Mouse (Mus musculus) lung, postnatal 0 days (tissue): Measurements from ENCODE around the gene Cgnl1. TPM values are rescaled to one million over a fixed set of nuclear protein-coding genes. Genes with fewer than 3 reads are reported as not detected.

Experiments used
- ATAC-seq: fragments of 200-750 bp; cut with Nextera tagmentation; 2 replicates; pipeline ENCODE4 v1.8.0; 2017; ENCODE audit warnings: moderate library complexity
- DNase-seq: peaks from one replicate; pipeline ENCODE4 v3.0.0-alpha.2; 2016; ENCODE audit warnings: low spot score
- H3K27ac ChIP-seq: fragments of 300-500 bp; sonication (generic); 2 replicates; pipeline ENCODE4 v1.5.1; 2014; ENCODE audit warnings: antibody characterized with exemption, mild to moderate bottlenecking, low read length, mixed read lengths
- H3K27me3 ChIP-seq: fragments of 300-500 bp; sonication (generic); replicated peaks from 2 replicates; pipeline ENCODE4 v1.6.1; 2014; ENCODE audit warnings: low read length, mixed read lengths; ENCODE audit not compliant: insufficient read depth
- H3K36me3 ChIP-seq: fragments of 300-500 bp; sonication (generic); 2 replicates; pipeline ENCODE4 v1.6.1; 2014; ENCODE audit warnings: low read length, mixed read lengths; ENCODE audit not compliant: insufficient read depth
- H3K4me1 ChIP-seq: fragments of 300-500 bp; sonication (generic); 2 replicates; pipeline ENCODE4 v1.6.1; 2014; ENCODE audit warnings: antibody characterized with exemption, low read depth, low read length, mixed read lengths; ENCODE audit not compliant: insufficient read depth
- H3K4me2 ChIP-seq: fragments of 300-500 bp; sonication (generic); replicated peaks from 2 replicates; pipeline ENCODE4 v1.6.1; 2014; ENCODE audit warnings: low read depth, mild to moderate bottlenecking, low read length, moderate library complexity, mixed read lengths
- H3K4me3 ChIP-seq: fragments of 300-500 bp; sonication (generic); 2 replicates; pipeline ENCODE4 v1.5.1; 2014; ENCODE audit warnings: low read depth, low read length
- H3K9ac ChIP-seq: fragments of 300-500 bp; sonication (generic); replicated peaks from 2 replicates; pipeline ENCODE4 v1.6.1; 2014; ENCODE audit warnings: low read depth, mild to moderate bottlenecking
- H3K9me3 ChIP-seq: fragments of 300-500 bp; sonication (generic); 2 replicates; pipeline ENCODE4 v1.6.1; 2016; ENCODE audit warnings: low read length, mixed read lengths
- CTCF ChIP-seq: IDR thresholded peaks from 2 replicates; pipeline ENCODE4 v1.5.1; 2016; ENCODE audit warnings: antibody characterized with exemption, mild to moderate bottlenecking
- EP300 ChIP-seq: IDR thresholded peaks from 2 replicates; pipeline ENCODE4 v1.6.1; 2016; ENCODE audit warnings: antibody characterized with exemption, mild to moderate bottlenecking, control low read depth
- WGBS: fragments of 180-500 bp; shearing (Covaris S2); extraction: QIAGEN DNeasy Blood & Tissue Kit; methylation state at CpG from one replicate; pipeline ENCODE4 v1.1.7; 2014; 5-methylcytosine and 5-hydroxymethylcytosine counted together
- polyA plus RNA-seq: library from polyadenylated mRNA; unstranded; fragments of >200 nt; fragmentation: Nextera tagmentation; extraction: Ambion mirVana; gene quantifications from 2 replicates; pipeline ENCODE4 v1.2.1, GENCODE M21; 2015

Gene Cgnl1
- polyA plus RNA-seq, 1 experiment from 2014 or later, result 26.1 TPM

GRCm38 (mm10) chr9:71753981-71754380 is 17.4 kb downstream of the Cgnl1 start:
- no peaks in the 10 kb centered on the region for H3K27me3 ChIP-seq
- H3K27ac ChIP-seq, result no peak overlapping the region
- 48% methylated on average over 4 of the region's 4 CpGs for WGBS
- ATAC-seq, result peak; percentile 30; the same call in 1 of the 2 replicates
- no peak overlapping the region for H3K4me2 ChIP-seq
- H3K36me3 ChIP-seq, result no peaks in the 10 kb centered on the region
- H3K9ac ChIP-seq, result no peak overlapping the region
- H3K4me3 ChIP-seq, result no peak overlapping the region
- no peak for DNase-seq
- TF ChIP-seq EP300 (no peak), CTCF (no peak)
- H3K9me3 ChIP-seq, result no peaks in the 10 kb centered on the region
- no peaks in the 10 kb centered on the region; the same call in 1 of the 2 replicates for H3K4me1 ChIP-seq

- Histone ChIP-seq H3K27ac (no peak overlapping the region), H3K4me1 (no peaks in the 10 kb centered on the region; the same call in 1 of the 2 replicates), H3K27me3 (no peaks in the 10 kb centered on the region), H3K9ac (no peak overlapping the region), H3K9me3 (no peaks in the 10 kb centered on the region), H3K36me3 (no peaks in the 10 kb centered on the region), H3K4me3 (no peak overlapping the region), H3K4me2 (no peak overlapping the region)
- DNase-seq, result no peak
- ATAC-seq, result no peak
- 64% methylated on average over 4 of the region's 4 CpGs for WGBS
- no peak for TF ChIP-seq CTCF
- TF ChIP-seq EP300, result no peak
Observed at GRCm38 (mm10) chr9:71753529-71753928, 17.9 kb downstream of the Cgnl1 start.

GRCm38 (mm10) chr9:71753117-71753516 is 18.3 kb downstream of the Cgnl1 start:
- ATAC-seq, result no peak
- no peak for TF ChIP-seq CTCF
- no peak for TF ChIP-seq EP300
- Histone ChIP-seq H3K9me3 (no peaks in the 10 kb centered on the region), H3K4me1 (no peaks in the 10 kb centered on the region; the same call in 1 of the 2 replicates), H3K9ac (no peak overlapping the region), H3K27ac (no peak overlapping the region), H3K27me3 (no peaks in the 10 kb centered on the region), H3K4me2 (no peak overlapping the region), H3K4me3 (no peak overlapping the region), H3K36me3 (no peaks in the 10 kb centered on the region)
- DNase-seq, result no peak
- 62% methylated on average over 2 of the region's 2 CpGs for WGBS

- 11% methylated on average over 4 of the region's 4 CpGs for WGBS
- H3K9ac ChIP-seq, result no peak overlapping the region
- no peak overlapping the region for H3K4me3 ChIP-seq
- no peak for TF ChIP-seq CTCF
- 0 out of 2 replicates have a peak, but pooled peaks have one; percentile 10 for TF ChIP-seq EP300
- H3K36me3 ChIP-seq, result no peaks in the 10 kb centered on the region
- no peaks in the 10 kb centered on the region for H3K27me3 ChIP-seq
- DNase-seq (peak; percentile 91), ATAC-seq (peak; percentile 88)
- H3K27ac ChIP-seq, result no peak overlapping the region
- H3K4me2 ChIP-seq, result no peak overlapping the region
- no peaks in the 10 kb centered on the region; the same call in 1 of the 2 replicates for H3K4me1 ChIP-seq
- H3K9me3 ChIP-seq, result no peaks in the 10 kb centered on the region
Observed at GRCm38 (mm10) chr9:71750015-71750672, 21.3 kb downstream of the Cgnl1 start.

GRCm38 (mm10) chr9:71746405-71746804 is 25.0 kb downstream of the Cgnl1 start:
- no peak overlapping the region for H3K4me3 ChIP-seq
- no peak overlapping the region for H3K4me2 ChIP-seq
- no peaks in the 10 kb centered on the region; the same call in 1 of the 2 replicates for H3K4me1 ChIP-seq
- ATAC-seq (no peak), DNase-seq (no peak)
- 45% methylated on average over 4 of the region's 4 CpGs for WGBS
- no peak overlapping the region for H3K9ac ChIP-seq
- H3K27me3 ChIP-seq, result no peaks in the 10 kb centered on the region
- H3K36me3 ChIP-seq, result no peaks in the 10 kb centered on the region
- H3K27ac ChIP-seq, result no peak overlapping the region
- TF ChIP-seq EP300 (no peak), CTCF (no peak)
- H3K9me3 ChIP-seq, result no peaks in the 10 kb centered on the region

GRCm38 (mm10) chr9:71738081-71738930 is 33.1 kb downstream of the Cgnl1 start:
- 70% methylated on average over 12 of the region's 12 CpGs for WGBS
- TF ChIP-seq CTCF, result no peak
- TF ChIP-seq EP300, result no peak
- Histone ChIP-seq H3K27ac (no peak overlapping the region), H3K4me3 (no peak overlapping the region), H3K27me3 (no peaks in the 10 kb centered on the region), H3K9me3 (no peaks in the 10 kb centered on the region), H3K9ac (no peak overlapping the region), H3K4me2 (no peak overlapping the region), H3K36me3 (no peaks in the 10 kb centered on the region), H3K4me1 (no peaks in the 10 kb centered on the region)
- DNase-seq, result no peak
- no peak for ATAC-seq
